Mouse (Mus musculus) thymus, postnatal 0 days (tissue): Measurements from ENCODE around the gene Chsy1. TPM values are rescaled to one million over a fixed set of nuclear protein-coding genes. Genes with fewer than 3 reads are reported as not detected.

Experiments
- DNase-seq: peaks from one replicate; pipeline ENCODE4 v3.0.0-alpha.2; 2015; ENCODE audit warnings: low spot score
- polyA plus RNA-seq: library from polyadenylated mRNA; unstranded; fragments of >200 nt; fragmentation: Nextera tagmentation; extraction: Ambion mirVana; gene quantifications from 2 replicates; pipeline ENCODE4 v1.2.1, GENCODE M21; 2015

Chsy1 gene
- polyA plus RNA-seq, 1 experiment from 2014 or later: 12.1 TPM

GRCm38 (mm10) chr7:66209920-66210319 is 100.6 kb downstream of the Chsy1 start:
- DNase-seq: peak; percentile 46

- no peak for DNase-seq
These were observed 103.6 kb downstream of the Chsy1 start for GRCm38 (mm10) chr7:66212887-66213286.

GRCm38 (mm10) chr7:66214477-66214876 is 105.2 kb downstream of the Chsy1 start:
- no peak for DNase-seq

GRCm38 (mm10) chr7:66215911-66216310 is 106.6 kb downstream of the Chsy1 start:
- DNase-seq: no peak

GRCm38 (mm10) chr7:66217011-66217410 is 107.7 kb downstream of the Chsy1 start:
- DNase-seq: no peak

GRCm38 (mm10) chr7:66217531-66218094 is 108.3 kb downstream of the Chsy1 start:
- no peak for DNase-seq

GRCm38 (mm10) chr7:66218193-66219014 is 109.1 kb downstream of the Chsy1 start:
- DNase-seq: peak; percentile 31

- no peak for DNase-seq
These were observed 109.9 kb downstream of the Chsy1 start for GRCm38 (mm10) chr7:66219028-66219793.

- DNase-seq: no peak
These were observed 110.5 kb downstream of the Chsy1 start for GRCm38 (mm10) chr7:66219794-66220227.

- no peak for DNase-seq
These were observed 113.3 kb downstream of the Chsy1 start for GRCm38 (mm10) chr7:66222621-66223091.

Other genes with a start within 250 kb of the Chsy1 start
- 0.93 and 1.2 TPM in 2 replicates for gene Pcsk6, start 247.8 kb upstream of the Chsy1 start, polyA plus RNA-seq
- not detected in 2 replicates for gene Gm45213, start 65.9 kb upstream of the Chsy1 start, polyA plus RNA-seq
- gene Snrpa1, start 50.5 kb upstream of the Chsy1 start, polyA plus RNA-seq: 189 and 207 TPM in 2 replicates
- gene Selenos, start 29.9 kb upstream of the Chsy1 start, polyA plus RNA-seq: 94.8 and 98.4 TPM in 2 replicates